Mouse (Mus musculus): ENCODE data around the gene Abhd12. TPM values are rescaled to one million over a fixed set of nuclear protein-coding genes. Genes with fewer than 3 reads are reported as not detected.
"Not testable (repeated sequence)": the region's sequence is repeated elsewhere in the genome, so short reads cannot be mapped to it uniquely, and the experiment has no call there.

The Abhd12 gene
- polyA plus RNA-seq, 1 experiment from 2014 or later = 63.0 TPM

DNA sequence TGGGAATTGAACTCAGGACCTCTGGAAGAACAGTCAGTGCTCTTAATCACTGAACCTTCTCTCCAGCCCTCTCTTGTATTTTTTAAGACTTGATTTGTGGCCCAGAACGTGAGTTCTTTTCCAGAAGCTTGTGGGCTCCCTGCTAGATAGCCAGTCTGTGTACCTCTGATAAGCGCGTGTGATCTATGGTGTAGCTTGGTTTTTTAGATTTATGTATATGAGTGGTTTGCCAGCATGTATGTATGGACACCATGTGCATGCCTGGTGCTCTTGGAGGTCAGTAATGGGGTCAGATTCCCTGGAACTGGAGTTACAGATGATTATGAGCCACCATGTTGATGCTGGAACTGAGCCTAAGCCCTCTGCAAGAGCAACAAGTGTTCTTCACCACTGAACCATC is 16.0 kb upstream of the Abhd12 start:
- H3K9ac ChIP-seq (replicated peaks; ENCODE audit: low read depth, low read length) = no peak overlapping the region
- H3K9me3 ChIP-seq (ENCODE audit: control insufficient read depth, low read depth, low read length) = no peaks in the 10 kb centered on the region
- peaks cover 12% of the 10 kb centered on the region; the same call in 1 of the 2 replicates for H3K36me3 ChIP-seq (ENCODE audit: control insufficient read depth, insufficient read depth, low read length)
- H3K4me3 ChIP-seq (ENCODE audit: low read depth, low read length) = no peak overlapping the region
- no peaks in the 10 kb centered on the region for H3K4me1 ChIP-seq (ENCODE audit: control insufficient read depth, insufficient read depth, low read length)
- H3K4me2 ChIP-seq (replicated peaks; ENCODE audit: low read depth, low read length) = no peak overlapping the region
- no peak for ATAC-seq (ENCODE audit: insufficient number of reproducible peaks, insufficient read depth, low FRiP score, low read depth)
- no peaks in the 10 kb centered on the region for H3K27me3 ChIP-seq (ENCODE audit: control insufficient read depth, insufficient read depth, low read length)
- no peak overlapping the region for H3K27ac ChIP-seq (ENCODE audit: low read length)
- WGBS = 88% methylated on average over 3 of the region's 3 CpGs

- no peak for ATAC-seq (ENCODE audit: insufficient number of reproducible peaks, insufficient read depth, low FRiP score, low read depth)
- Histone ChIP-seq H3K9me3 (ENCODE audit: control insufficient read depth, low read depth, low read length) (no peaks in the 10 kb centered on the region), H3K36me3 (ENCODE audit: control insufficient read depth, insufficient read depth, low read length) (peaks cover 7% of the 10 kb centered on the region), H3K4me1 (ENCODE audit: control insufficient read depth, insufficient read depth, low read length) (no peaks in the 10 kb centered on the region), H3K4me3 (ENCODE audit: low read depth, low read length) (no peak overlapping the region), H3K27me3 (ENCODE audit: control insufficient read depth, insufficient read depth, low read length) (no peaks in the 10 kb centered on the region), H3K27ac (ENCODE audit: low read length) (no peak overlapping the region), H3K4me2 (replicated peaks; ENCODE audit: low read depth, low read length) (no peak overlapping the region), H3K9ac (replicated peaks; ENCODE audit: low read depth, low read length) (no peak overlapping the region)
- 91% methylated on average over 3 of the region's 3 CpGs for WGBS
These were observed 14.2 kb upstream of the Abhd12 start for GRCm38 (mm10) chr2:150918720-150919119.

DNA sequence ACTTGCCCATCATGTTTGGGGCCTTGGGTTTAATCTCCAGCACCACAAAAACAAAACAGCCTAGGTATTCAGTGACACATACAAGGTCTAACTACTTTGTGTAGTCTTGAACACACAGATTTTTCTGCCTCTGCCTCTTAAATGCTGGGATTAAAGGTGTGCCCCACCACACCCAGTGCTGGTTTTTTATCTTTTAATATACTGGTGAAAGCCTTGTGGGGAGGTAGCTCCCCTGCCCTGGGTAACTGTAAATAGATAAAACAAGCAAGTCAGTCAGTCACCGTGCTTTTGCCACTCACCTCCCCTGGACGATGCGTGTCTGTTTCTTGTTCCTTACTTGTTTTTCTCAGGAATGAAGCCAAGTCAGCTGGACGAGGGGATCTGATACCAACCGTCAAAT is 11.2 kb upstream of the Abhd12 start:
- no peak for ATAC-seq (ENCODE audit: insufficient number of reproducible peaks, insufficient read depth, low FRiP score, low read depth)
- no peaks in the 10 kb centered on the region for H3K27me3 ChIP-seq (ENCODE audit: control insufficient read depth, insufficient read depth, low read length)
- H3K4me2 ChIP-seq (replicated peaks; ENCODE audit: low read depth, low read length) = no peak overlapping the region
- no peak overlapping the region for H3K27ac ChIP-seq (ENCODE audit: low read length)
- H3K4me3 ChIP-seq (ENCODE audit: low read depth, low read length) = no peak overlapping the region
- H3K9me3 ChIP-seq (ENCODE audit: control insufficient read depth, low read depth, low read length) = no peaks in the 10 kb centered on the region
- no peaks in the 10 kb centered on the region for H3K4me1 ChIP-seq (ENCODE audit: control insufficient read depth, insufficient read depth, low read length)
- 87% methylated on average over 5 of the region's 5 CpGs for WGBS
- H3K9ac ChIP-seq (replicated peaks; ENCODE audit: low read depth, low read length) = no peak overlapping the region
- H3K36me3 ChIP-seq (ENCODE audit: control insufficient read depth, insufficient read depth, low read length) = peaks cover 5% of the 10 kb centered on the region; the same call in 1 of the 2 replicates

DNA sequence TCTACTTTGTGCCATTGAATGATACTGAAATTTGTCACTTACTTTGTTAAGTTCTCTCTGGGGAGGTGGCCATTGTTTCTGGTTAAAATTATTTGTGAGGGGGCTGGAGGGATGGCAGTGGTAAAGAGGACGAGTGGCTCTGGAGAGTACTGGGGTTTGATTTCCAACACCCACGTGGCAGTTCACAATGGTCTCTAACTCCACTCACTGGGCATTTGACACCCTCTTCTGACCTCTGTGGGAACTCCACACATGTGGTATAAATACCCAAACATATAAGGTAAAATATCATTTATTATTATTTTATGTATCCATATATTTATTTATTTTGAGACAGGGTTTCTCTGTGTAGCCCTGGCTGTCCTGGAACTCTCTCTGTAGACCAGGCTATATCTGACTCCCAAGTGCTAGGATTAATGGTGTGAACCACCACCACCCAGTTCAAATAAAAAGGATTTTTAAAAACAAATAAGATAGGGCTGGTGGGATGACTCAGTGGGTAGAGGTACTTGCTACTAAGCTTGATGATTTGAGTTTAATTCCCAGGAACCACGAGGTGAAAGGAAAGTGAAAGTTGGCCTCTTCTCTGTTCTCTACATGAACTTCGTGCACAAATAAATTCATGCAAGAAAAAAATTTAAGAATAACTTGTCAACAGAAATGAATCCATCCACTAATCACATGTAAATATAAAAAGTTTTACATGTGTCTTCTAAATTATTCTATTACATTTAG is 10.4 kb upstream of the Abhd12 start:
- Histone ChIP-seq H3K4me1 (ENCODE audit: control insufficient read depth, insufficient read depth, low read length) (no peaks in the 10 kb centered on the region), H3K4me2 (replicated peaks; ENCODE audit: low read depth, low read length) (no peak overlapping the region), H3K27ac (ENCODE audit: low read length) (no peak overlapping the region), H3K36me3 (ENCODE audit: control insufficient read depth, insufficient read depth, low read length) (peaks cover 5% of the 10 kb centered on the region; the same call in 1 of the 2 replicates), H3K9ac (replicated peaks; ENCODE audit: low read depth, low read length) (no peak overlapping the region), H3K4me3 (ENCODE audit: low read depth, low read length) (no peak overlapping the region), H3K9me3 (ENCODE audit: control insufficient read depth, low read depth, low read length) (no peaks in the 10 kb centered on the region), H3K27me3 (ENCODE audit: control insufficient read depth, insufficient read depth, low read length) (no peaks in the 10 kb centered on the region)
- 78% methylated on average over 4 of the region's 4 CpGs for WGBS
- no peak for ATAC-seq (ENCODE audit: insufficient number of reproducible peaks, insufficient read depth, low FRiP score, low read depth)

DNA sequence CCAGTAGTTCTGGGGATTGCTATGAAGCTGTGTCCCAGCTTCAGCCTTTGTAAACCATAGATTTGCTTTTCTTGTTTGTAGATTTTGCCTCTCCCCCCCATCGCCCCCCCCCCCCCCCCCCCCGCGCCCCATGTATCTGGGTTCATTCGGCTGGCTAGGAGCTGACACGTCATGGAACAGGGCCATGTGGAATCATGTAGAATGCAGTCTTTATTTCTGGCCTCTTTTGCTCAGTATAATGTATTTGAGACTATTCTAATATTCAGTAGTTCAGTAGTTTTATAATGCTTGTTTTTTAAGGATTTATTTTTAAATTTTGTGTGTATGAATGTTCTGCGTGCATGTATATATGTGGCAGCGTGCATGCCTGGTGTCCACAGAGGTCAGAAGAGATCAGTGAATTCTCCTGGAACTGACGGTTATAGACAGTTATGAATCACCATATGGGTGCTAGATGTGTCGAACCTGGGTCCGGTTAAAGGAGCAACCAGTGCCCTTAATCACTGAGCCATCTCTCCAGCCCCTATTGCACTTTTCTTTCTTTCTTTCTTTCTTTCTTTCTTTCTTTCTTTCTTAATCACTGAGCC is 5.8 kb upstream of the Abhd12 start:
- H3K9ac ChIP-seq (replicated peaks; ENCODE audit: low read depth, low read length) = peak overlapping the region; percentile 65; the same call in 1 of the 2 replicates
- H3K4me3 ChIP-seq (ENCODE audit: low read depth, low read length) = peak overlapping the region; percentile 63
- no peaks in the 10 kb centered on the region for H3K4me1 ChIP-seq (ENCODE audit: control insufficient read depth, insufficient read depth, low read length)
- H3K4me2 ChIP-seq (replicated peaks; ENCODE audit: low read depth, low read length) = peak overlapping the region; percentile 70
- ATAC-seq (ENCODE audit: insufficient number of reproducible peaks, insufficient read depth, low FRiP score, low read depth) = no peak
- WGBS = 27% methylated on average over 7 of the region's 10 CpGs
- H3K27me3 ChIP-seq (ENCODE audit: control insufficient read depth, insufficient read depth, low read length) = no peaks in the 10 kb centered on the region
- no peaks in the 10 kb centered on the region; the same call in 1 of the 2 replicates for H3K36me3 ChIP-seq (ENCODE audit: control insufficient read depth, insufficient read depth, low read length)
- no peak overlapping the region for H3K27ac ChIP-seq (ENCODE audit: low read length)
- no peaks in the 10 kb centered on the region for H3K9me3 ChIP-seq (ENCODE audit: control insufficient read depth, low read depth, low read length)

DNA sequence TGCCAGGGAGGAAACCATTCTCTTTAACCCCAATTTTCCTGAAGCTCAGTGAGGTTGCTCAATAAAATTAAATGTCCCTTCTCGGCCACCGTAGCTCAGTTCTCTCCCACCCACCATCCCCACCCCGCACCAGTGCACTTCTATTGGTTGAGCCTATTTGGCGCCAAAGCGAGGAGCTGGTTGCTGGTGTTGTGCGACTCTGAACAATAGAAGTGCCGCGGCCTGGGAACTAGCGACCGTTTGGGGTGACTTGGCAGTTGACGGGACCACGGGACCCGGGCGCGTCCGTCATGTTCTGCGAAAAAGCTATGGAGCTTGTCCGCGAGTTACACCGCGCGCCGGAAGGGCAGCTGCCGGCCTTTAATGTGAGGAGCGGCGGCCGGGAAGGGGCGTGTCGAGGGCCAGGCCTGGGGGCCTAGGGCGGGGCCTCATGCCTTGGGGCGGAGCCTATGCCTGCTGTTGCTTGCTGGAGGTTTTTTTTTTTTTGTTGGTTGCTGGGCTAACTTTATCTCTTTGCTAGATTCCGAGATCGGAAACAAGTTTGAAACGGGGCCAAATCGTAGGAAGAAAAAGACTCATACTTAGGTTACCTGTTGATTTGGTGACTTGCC is 5.0 kb upstream of the Abhd12 start:
- Histone ChIP-seq H3K9ac (replicated peaks; ENCODE audit: low read depth, low read length) (peak overlapping the region; percentile 65), H3K27me3 (ENCODE audit: control insufficient read depth, insufficient read depth, low read length) (no peaks in the 10 kb centered on the region), H3K4me2 (replicated peaks; ENCODE audit: low read depth, low read length) (peak overlapping the region; percentile 70), H3K9me3 (ENCODE audit: control insufficient read depth, low read depth, low read length) (no peaks in the 10 kb centered on the region), H3K4me3 (ENCODE audit: low read depth, low read length) (peak overlapping the region; percentile 63), H3K36me3 (ENCODE audit: control insufficient read depth, insufficient read depth, low read length) (no peaks in the 10 kb centered on the region), H3K27ac (ENCODE audit: low read length) (peak overlapping the region; percentile 76), H3K4me1 (ENCODE audit: control insufficient read depth, insufficient read depth, low read length) (no peaks in the 10 kb centered on the region)
- WGBS = under 1% methylated on average over 35 of the region's 35 CpGs
- peak; percentile 94 for ATAC-seq (ENCODE audit: insufficient number of reproducible peaks, insufficient read depth, low FRiP score, low read depth)

DNA sequence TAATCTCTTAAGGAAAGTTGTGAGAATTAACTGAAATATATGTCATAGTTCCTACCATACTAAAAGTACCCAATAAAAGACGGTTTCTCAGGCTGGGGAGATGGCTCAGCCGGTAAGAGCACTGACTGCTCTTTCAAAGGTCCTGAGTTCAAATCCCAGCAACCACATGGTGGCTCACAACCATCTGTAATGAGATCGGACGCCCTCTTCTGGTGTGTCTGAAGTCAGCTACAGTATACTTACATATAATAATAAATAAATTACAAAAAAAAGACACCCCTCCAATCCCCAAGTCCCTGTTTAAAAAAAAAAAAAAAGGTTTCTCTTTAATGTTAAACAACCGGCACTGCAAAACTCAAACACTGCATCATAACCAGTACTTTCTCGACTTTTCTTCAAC is 4.3 kb upstream of the Abhd12 start:
- H3K9ac ChIP-seq (replicated peaks; ENCODE audit: low read depth, low read length); H3K27me3 ChIP-seq (ENCODE audit: control insufficient read depth, insufficient read depth, low read length); H3K27ac ChIP-seq (ENCODE audit: low read length); ATAC-seq (ENCODE audit: insufficient number of reproducible peaks, insufficient read depth, low FRiP score, low read depth); H3K9me3 ChIP-seq (ENCODE audit: control insufficient read depth, low read depth, low read length); H3K36me3 ChIP-seq (ENCODE audit: control insufficient read depth, insufficient read depth, low read length); H3K4me1 ChIP-seq (ENCODE audit: control insufficient read depth, insufficient read depth, low read length): not testable (repeated sequence)
- H3K4me3 ChIP-seq (ENCODE audit: low read depth, low read length) = peak overlapping the region; percentile 63
- peak overlapping the region; percentile 70 for H3K4me2 ChIP-seq (replicated peaks; ENCODE audit: low read depth, low read length)
- WGBS = 48% methylated on average over 6 of the region's 6 CpGs

DNA sequence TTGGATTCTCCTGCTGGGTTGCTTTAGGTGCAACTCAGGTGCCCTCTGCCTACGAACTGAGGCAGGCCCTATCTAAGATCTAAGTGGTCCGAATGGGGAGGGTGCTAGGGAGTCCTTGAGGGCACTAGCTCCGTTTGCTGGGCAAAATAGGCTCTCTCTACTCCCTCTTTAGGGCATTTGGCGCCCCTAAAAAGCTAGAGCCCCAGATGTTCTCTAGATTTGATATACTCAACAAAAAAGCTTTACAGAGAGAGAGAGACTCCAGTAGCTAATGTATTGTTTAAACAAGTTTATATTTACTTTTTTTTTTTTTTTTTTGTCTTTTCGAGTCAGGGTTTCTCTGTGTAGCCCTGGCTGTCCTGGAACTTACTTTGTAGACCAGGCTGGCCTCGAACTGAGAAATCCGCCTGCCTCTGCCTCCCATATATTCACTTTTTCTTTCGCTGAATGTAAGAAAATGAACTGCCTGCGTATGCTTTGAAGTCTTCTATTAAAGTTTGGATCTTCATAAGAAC is 452 bp upstream of the Abhd12 start, which contains the start of gene Gins1:
Gins1 (plus strand) TSS at position 465 of the 515 bp plus-strand sequence.
- WGBS = 37% methylated on average over 9 of the region's 9 CpGs

More for the DNA sequence above, 452 bp upstream of the Abhd12 start, which contains the start of gene Gins1:
- Histone ChIP-seq H3K9ac (replicated peaks; ENCODE audit: low read depth, low read length) (peak within 1 kb of the TSS; percentile 82), H3K27me3 (ENCODE audit: control insufficient read depth, insufficient read depth, low read length) (no peaks in the 10 kb centered on the region), H3K4me2 (replicated peaks; ENCODE audit: low read depth, low read length) (peak within 1 kb of the TSS; percentile 89), H3K9me3 (ENCODE audit: control insufficient read depth, low read depth, low read length) (no peaks in the 10 kb centered on the region), H3K4me1 (ENCODE audit: control insufficient read depth, insufficient read depth, low read length) (0 out of 2 replicates have a peak, but pooled peaks cover 13% of the 10 kb centered on the region), H3K36me3 (ENCODE audit: control insufficient read depth, insufficient read depth, low read length) (no peaks in the 10 kb centered on the region), H3K4me3 (ENCODE audit: low read depth, low read length) (peak within 1 kb of the TSS; percentile 79), H3K27ac (ENCODE audit: low read length) (peak within 1 kb of the TSS; percentile 69)
- no peak; the same call in 1 of the 2 replicates for ATAC-seq (ENCODE audit: insufficient number of reproducible peaks, insufficient read depth, low FRiP score, low read depth)
